Mouse (Mus musculus) adrenal gland, adult (tissue): Measurements from ENCODE around the gene Wfdc21.

Experiments used
- DNase-seq, 2 experiments: peaks; one replicate each; pipeline ENCODE4 v3.0.0; 2022 to 2023; ENCODE audit warnings: low spot score in 1 of 2; ENCODE audit not compliant: inconsistent age in 2 of 2

Gene Wfdc21

DNA sequence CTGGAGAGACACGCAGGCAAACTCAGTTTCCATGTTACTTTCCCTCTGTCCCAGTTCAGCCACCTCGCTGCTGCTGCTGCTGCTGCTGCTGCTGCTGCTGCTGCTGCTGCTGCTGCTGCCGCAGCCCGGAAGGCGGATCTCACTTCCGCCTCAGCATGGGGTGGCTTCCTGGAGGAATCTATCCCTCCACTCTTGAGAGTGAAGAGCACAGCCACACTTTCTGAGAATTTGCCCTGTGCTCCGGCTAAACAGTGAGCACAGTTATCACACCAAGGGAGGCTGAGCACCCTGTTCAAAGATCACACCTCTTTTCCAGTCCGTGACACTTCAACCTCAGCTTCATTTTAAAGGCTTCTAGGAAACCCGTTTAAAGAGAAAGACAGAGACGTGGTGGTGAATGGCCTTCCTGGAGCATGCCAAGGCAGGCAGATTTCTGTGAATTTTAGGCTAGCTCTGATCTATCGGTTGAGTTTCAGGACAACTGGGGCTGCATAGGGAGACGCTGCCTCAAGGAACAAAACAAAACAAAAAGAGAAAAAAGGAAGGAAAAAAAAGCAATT is 53.2 kb downstream of the Wfdc21 start:
- DNase-seq, result no peak

DNA sequence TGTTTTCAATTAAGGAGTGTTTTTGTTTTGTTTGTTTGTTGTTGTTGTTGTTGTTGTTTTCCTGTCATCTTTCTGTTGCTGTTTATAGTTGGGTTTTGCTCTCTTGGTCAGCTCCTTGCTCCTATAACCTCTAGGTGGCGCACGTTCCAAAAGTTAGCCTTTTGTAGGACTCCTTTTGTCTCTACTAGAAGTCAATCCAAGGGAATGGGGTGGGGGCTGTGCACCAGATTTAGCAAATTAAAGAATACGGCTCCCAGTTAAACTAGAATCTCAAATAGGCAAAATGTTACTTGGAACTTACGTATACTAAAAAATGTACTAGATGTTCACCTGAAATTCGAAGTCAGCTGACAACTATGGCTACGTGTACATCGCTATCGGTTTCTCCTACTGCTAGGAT is 55.4 kb downstream of the Wfdc21 start:
- DNase-seq, result peak in 1 of 2 experiments; percentile 71
